8 mouse cellular contexts compared by ENCODE assay signal in the genomic region with DNA sequence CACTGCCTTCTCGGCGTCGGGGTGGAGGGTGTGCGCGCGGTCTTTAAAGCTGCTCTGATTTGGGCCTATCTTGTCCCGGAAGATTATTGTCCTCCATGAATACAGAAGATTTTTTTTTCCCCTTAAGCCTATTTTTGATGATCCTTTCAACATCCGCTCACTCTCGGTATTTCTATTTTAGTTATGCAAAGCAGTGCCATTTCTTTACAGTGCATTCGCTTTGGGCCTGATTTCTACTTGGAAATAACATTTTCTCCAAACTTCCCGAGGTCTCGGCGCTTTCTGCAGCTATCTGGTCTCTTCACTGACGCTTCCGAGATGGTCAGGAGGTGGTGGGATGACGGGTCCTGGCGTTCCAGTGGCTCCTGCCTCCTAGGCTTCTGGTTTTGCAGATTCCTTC. TPM values are rescaled to one million over a fixed set of nuclear protein-coding genes. Genes with fewer than 3 reads are reported as not detected.
DNase-seq lines count a peak whose midpoint lies in the region; ATAC-seq and TF ChIP-seq lines count a peak whose summit lies in the region.

No protein-coding gene starts in this region.

- no peak for ATAC-seq in forebrain, postnatal 0 days
- ATAC-seq in midbrain, embryonic 12.5 days (ENCODE audit: low FRiP score, low read depth): no peak

- TF ChIP-seq POLR2A in kidney, adult 2 months (IDR thresholded peaks at IDR 0.05; ENCODE audit: low read depth, low read length): no peak

- DNase-seq in kidney, adult 2 months: no peak
- no peak for DNase-seq in kidney, adult 18-20 months
- peak; percentile 29 for DNase-seq in adipocyte (ENCODE audit: low spot score)
- DNase-seq in forebrain, postnatal 0 days: no peak
- no peak for DNase-seq in layer of hippocampus, adult 9-11 months
- DNase-seq in ovary, postnatal 36 days (ENCODE audit: low spot score): no peak
- DNase-seq in adrenal gland, postnatal 4 days (ENCODE audit: low spot score in 2 of 2): no peak

- H3K4me2 ChIP-seq in forebrain, postnatal 0 days (ENCODE audit: low read depth): peak overlapping the region; percentile 86
- peak overlapping the region; percentile 91 for H3K4me2 ChIP-seq in midbrain, embryonic 12.5 days (replicated peaks)

- no peak for TF ChIP-seq CTCF in kidney, adult 2 months (conservative IDR thresholded peaks at IDR 0.05; ENCODE audit: insufficient read depth, insufficient read length, low read depth, low read length)
- no peak for TF ChIP-seq CTCF in forebrain, postnatal 0 days (IDR thresholded peaks at IDR 0.05; ENCODE audit: low read depth)

- peak overlapping the region; percentile 80 for H3K4me3 ChIP-seq in kidney, adult 2 months (ENCODE audit: insufficient read depth, low read depth, low read length)
- H3K4me3 ChIP-seq in forebrain, postnatal 0 days (ENCODE audit: low read depth, low read length): peak overlapping the region; percentile 89
- peak overlapping the region; percentile 72 for H3K4me3 ChIP-seq in midbrain, embryonic 12.5 days

- H3K27ac ChIP-seq in kidney, adult 2 months (ENCODE audit: insufficient read depth, low read depth, low read length): no peak overlapping the region
- H3K27ac ChIP-seq in forebrain, postnatal 0 days (ENCODE audit: low read depth, low read length): peak overlapping the region; percentile 92
- H3K27ac ChIP-seq in midbrain, embryonic 12.5 days (replicated peaks): peak overlapping the region; percentile 88

- H3K9me3 ChIP-seq in forebrain, postnatal 0 days (ENCODE audit: low read length): no peaks in the 10 kb centered on the region
- H3K9me3 ChIP-seq in midbrain, embryonic 12.5 days: no peaks in the 10 kb centered on the region

- 1% methylated on average over 17 of the region's 17 CpGs for WGBS in kidney, adult 2 months
- under 1% methylated on average over 17 of the region's 17 CpGs for WGBS in forebrain, postnatal 0 days
- WGBS in midbrain, embryonic 12.5 days: 0% methylated on average over 17 of the region's 17 CpGs

- H3K9ac ChIP-seq in forebrain, postnatal 0 days: peak overlapping the region; percentile 87
- H3K9ac ChIP-seq in midbrain, embryonic 12.5 days (replicated peaks): peak overlapping the region; percentile 84

- H3K27me3 ChIP-seq in kidney, adult 2 months (replicated peaks; ENCODE audit: control insufficient read depth, insufficient read depth, low read length): no peaks in the 10 kb centered on the region
- no peaks in the 10 kb centered on the region for H3K27me3 ChIP-seq in forebrain, postnatal 0 days (ENCODE audit: insufficient read depth, low read length)
- H3K27me3 ChIP-seq in midbrain, embryonic 12.5 days: peaks cover 8% of the 10 kb centered on the region

- H3K36me3 ChIP-seq in kidney, adult 2 months (ENCODE audit: control insufficient read depth, insufficient read depth, low read length): no peaks in the 10 kb centered on the region
- H3K36me3 ChIP-seq in forebrain, postnatal 0 days (ENCODE audit: insufficient read depth): peaks cover 10% of the 10 kb centered on the region
- peaks cover 30% of the 10 kb centered on the region for H3K36me3 ChIP-seq in midbrain, embryonic 12.5 days

- peaks cover 8% of the 10 kb centered on the region for H3K4me1 ChIP-seq in kidney, adult 2 months (ENCODE audit: control insufficient read depth, insufficient read depth, low read length)
- H3K4me1 ChIP-seq in forebrain, postnatal 0 days (ENCODE audit: insufficient read depth): peaks cover 19% of the 10 kb centered on the region
- H3K4me1 ChIP-seq in midbrain, embryonic 12.5 days: peaks cover 21% of the 10 kb centered on the region

RNA-seq across cellular contexts. Expression of a gene that starts 0.7 kb away (rescaled TPM):
- 20.2 and 24.6 TPM in 2 replicates for polyA plus RNA-seq in kidney, adult 2 months (2012; rRNA removed)
- total RNA-seq in forebrain, postnatal 0 days (2014; rRNA removed): 92.2 and 95.3 TPM in 2 replicates
- 51.6 and 57.5 TPM in 2 replicates for polyA plus RNA-seq in forebrain, postnatal 0 days (2015; fragmentation: Nextera tagmentation; extraction: Ambion mirVana)
- polyA plus RNA-seq in midbrain, embryonic 12.5 days (2016; fragmentation: Nextera tagmentation; extraction: Ambion mirVana): 219 and 220 TPM in 2 replicates
- total RNA-seq in adrenal gland, postnatal 4 days (2021): 100 to 1,000 TPM; 120 to 131 TPM
